Mouse (Mus musculus): ENCODE data around the gene Ltb4r1.

The Ltb4r1 gene

DNA sequence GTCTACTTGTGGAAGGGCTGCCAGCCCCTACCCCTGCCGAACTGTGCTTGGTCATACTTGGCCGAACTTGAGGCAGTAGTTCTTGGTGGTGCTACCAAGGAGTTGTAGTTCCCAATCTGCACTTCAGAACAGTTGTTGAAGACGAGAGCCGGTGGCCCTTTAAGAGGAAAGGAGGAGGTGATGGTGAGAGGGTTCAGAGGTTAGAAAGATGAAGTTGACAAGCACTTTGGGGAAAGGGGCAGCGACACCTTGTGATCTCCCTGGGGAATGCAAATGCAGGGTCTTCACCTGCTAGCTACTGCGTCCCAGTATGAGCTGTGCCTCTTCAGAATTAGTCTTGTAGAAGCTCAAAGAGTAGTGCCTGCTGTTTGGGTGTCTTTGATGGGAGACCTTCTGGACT lies 19.4 kb downstream of the Ltb4r1 start:
- DNase-seq (ENCODE audit: low spot score) = no peak

DNA sequence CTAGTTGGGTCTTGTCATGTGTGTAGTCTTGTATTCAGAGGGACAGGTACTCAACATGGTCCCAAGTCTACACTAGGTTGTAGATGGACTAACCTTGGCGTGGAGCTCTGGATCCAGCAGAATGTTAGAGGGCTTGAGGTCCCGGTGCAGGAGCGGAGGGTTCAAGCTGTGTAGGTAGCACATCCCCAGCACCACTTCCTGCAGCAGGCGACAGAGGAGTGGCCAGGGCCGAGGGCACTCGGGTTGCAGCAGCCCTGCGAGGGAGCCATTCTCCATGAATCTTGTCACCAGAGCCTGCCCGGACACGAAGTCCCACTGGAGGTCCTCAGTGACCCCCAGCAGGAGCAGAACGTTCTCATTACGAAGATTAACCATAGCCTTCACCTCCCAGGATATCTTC lies 22.0 kb downstream of the Ltb4r1 start:
- DNase-seq (ENCODE audit: low spot score) = peak; percentile 0

DNA sequence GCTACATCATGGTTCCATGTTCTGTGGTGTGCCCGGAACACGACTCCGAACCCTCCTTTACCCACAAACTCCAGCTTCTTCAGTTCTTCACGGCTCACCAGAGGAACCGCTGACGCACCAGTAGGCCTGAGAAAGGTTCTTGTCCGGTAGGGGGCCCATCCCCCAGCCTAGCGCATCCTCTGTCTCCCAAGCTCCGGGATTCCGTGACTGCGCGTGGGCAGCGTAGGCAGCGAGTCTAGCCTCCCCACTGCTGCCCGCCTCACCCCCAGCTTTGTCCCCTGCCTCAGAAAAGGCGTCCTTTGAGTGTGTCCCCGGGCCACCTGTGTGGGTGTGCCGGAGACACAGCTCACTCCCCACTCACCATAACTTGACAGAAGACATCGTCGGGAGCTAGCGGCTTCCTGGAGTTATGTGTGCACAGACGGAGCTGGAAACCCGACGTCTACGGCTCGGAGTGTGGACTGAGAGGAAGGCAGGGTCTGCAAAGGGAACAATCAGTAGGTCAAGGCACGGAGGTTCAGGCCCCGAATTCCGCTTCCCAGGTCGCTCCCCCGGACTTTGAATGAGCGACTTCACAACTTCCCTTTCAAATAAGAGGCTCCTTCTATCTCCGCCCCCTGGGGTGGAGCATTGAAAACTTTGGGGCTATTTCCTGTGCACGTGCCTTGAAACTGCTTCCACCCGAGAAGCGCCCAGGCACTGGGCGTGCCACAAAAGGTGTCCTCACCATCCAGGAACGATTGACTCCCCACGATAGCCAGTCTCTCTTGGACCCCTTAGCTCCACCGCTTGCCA lies 22.7 kb downstream of the Ltb4r1 start, which contains the start of gene Ripk3:
Ripk3 (minus strand) TSS at position 610 of the 795 bp plus-strand sequence.
- peak; percentile 1 for DNase-seq (ENCODE audit: low spot score)

DNA sequence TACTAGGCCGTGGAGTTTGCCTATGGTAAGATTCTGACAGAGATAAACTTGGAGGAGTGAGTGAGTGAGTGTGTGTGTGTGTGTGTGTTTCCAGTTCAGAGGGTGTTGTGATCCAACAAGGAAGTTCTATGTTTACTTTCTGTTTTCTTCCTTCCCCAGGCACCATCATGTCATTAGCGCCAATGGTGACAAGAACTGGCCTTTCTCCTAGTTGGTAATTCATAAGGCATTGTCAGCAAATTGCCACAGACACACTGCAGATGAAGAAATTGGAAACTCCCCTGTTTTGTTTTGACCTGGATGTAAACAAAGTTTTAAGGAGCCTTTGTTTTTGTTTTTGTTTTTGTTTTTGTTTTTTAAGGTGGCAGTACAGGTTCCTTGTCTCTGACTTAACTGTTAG lies 27.7 kb downstream of the Ltb4r1 start:
- no peak for DNase-seq (ENCODE audit: low spot score)

DNA sequence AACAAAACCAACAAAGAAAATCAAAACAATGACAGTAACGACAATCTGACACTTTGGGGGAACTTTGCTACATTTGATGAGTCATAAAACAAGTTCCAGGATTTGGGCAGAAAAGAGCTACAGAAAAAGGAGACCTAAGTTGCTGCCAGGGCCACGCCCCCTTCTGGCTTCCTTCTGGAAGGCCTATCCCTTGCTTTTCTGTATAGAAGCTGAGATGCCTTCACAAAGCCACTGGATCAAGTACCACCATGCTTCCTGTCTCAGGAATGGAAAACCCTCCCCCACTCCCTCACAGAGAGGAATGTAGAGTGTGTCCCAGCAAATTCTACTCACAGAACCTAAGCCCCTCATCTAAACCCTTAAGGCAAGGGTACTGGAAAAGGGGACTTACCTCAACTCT lies 28.2 kb downstream of the Ltb4r1 start:
- DNase-seq (ENCODE audit: low spot score) = no peak

DNA sequence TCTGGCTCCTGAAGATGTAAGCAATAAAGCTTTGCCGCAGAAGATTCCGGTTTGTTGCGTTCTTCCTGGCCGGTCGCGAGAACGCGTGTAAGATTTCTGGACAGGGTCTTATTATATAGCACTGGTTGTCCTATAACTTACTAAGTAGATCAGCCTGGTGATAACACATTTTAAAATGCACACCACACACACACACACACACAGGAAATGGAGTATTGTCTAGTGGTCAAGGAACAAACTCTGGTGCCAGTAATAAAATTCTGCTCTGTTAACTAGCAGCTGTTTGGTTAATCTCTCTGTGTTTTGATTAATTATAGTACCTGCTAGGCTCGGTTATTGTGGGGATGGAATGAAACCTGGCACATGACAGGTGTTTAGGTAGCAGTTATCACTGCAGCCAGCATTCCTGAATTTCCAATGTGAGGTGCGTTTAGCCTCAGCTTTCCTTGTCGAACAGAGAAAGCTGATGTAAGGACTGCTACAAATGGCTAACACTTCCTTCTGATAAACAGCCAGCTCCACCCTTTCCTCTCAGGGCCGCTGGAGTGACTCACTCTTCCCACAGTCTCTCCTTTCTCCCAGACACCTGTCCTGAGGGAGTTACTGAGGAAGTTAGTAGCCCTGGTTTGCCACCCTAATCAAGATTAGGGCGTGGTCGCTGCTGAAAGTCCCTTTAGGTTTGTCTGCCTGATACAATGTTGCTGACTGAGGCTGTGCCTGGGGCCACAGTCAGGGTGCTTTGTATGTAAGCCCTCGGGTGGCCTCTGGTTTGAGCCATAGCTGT lies 29.8 kb downstream of the Ltb4r1 start:
- no peak for DNase-seq (ENCODE audit: low spot score)

DNA sequence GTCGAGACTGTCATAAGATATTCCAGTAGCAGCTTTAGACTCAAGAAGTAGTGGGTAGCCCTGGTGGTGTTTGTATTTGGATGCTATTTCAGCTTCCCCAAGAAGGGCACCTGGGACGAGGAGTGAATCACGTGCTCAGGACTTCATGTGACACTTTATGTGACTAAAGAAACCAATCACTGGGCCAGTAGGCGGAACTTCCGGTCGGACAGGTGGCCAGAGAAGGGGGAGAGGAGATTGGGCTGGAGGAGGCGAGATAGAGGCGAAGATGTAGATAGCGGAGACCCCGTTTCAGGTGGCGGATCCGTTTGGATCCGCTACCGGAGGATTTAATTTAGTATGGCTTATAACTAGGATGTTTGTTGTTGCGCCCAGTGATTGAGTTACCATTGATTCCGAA lies 49.1 kb downstream of the Ltb4r1 start:
- DNase-seq (ENCODE audit: low spot score) = no peak

DNA sequence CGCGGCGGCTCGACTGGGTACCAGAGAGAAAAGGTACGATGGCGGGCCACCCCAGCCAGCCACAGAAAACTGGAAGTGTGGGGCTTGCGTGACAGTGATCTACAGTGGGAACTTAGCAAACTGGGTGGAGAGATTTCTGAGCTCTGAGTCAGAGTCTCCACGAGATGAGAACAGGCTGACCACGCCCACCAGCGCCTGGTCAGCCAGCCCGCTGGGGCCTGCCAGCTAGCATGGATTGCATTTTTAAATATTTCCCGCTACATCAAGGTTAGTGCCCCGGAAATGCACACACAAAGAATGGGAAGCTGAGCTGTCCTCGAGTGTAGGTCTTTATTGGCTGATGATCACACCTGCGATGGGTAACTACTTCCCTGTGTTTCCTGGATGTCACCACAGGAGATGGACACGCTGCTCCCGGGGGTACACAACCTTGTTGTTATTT lies 49.6 kb downstream of the Ltb4r1 start:
- DNase-seq (ENCODE audit: low spot score) = no peak

Data from ovary, postnatal 10 days (tissue).